Mouse (Mus musculus): ENCODE measurements around the gene Atxn7. TPM values are rescaled to one million over a fixed set of nuclear protein-coding genes. Genes with fewer than 3 reads are reported as not detected.
A peak's percentile ranks its signal among the peaks of the same experiment; 100 is the strongest.

The Atxn7 gene
- polyA plus RNA-seq, 1 experiment from 2014 or later: 4.0 TPM

DNA sequence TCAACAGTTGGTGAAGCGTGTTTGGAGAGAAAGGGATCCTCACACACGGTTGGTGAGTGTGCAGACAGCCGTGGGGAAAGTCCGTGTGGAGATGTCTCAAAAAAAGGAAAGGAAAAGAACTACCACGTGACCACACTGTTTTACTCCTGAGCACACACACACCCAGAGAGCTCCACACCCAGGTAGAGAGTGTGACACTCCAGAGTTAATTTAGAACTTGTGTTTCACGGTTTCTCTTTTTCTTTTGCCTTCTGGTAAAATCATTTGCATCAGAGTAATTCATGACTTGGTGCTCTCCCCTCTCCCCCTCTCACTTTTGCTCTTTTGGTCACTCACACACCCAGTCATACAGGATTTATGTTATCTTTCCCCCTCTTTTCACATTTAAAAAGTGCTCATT lies 105.0 kb downstream of the Atxn7 start:
- no peaks in the 10 kb centered on the region for H3K36me3 ChIP-seq (ENCODE audit: control insufficient read depth, insufficient read depth, low read length)
- H3K4me1 ChIP-seq (replicated peaks; ENCODE audit: control insufficient read depth, insufficient read depth, low read length): peaks cover 32% of the 10 kb centered on the region
- H3K4me3 ChIP-seq (ENCODE audit: low read length): no peak overlapping the region
- ATAC-seq (ENCODE audit: low read depth): no peak
- no peak overlapping the region for H3K9ac ChIP-seq (ENCODE audit: low read length)
- H3K4me2 ChIP-seq (ENCODE audit: low read depth, low read length): no peak overlapping the region
- no peaks in the 10 kb centered on the region for H3K27me3 ChIP-seq (ENCODE audit: control insufficient read depth, insufficient read depth, low read depth, low read length)
- no peaks in the 10 kb centered on the region for H3K9me3 ChIP-seq (ENCODE audit: control insufficient read depth, low read length)
- peak overlapping the region; percentile 15; the same call in 1 of the 2 replicates for H3K27ac ChIP-seq (ENCODE audit: low read length)
- WGBS: 69% methylated on average over 6 of the region's 6 CpGs

DNA sequence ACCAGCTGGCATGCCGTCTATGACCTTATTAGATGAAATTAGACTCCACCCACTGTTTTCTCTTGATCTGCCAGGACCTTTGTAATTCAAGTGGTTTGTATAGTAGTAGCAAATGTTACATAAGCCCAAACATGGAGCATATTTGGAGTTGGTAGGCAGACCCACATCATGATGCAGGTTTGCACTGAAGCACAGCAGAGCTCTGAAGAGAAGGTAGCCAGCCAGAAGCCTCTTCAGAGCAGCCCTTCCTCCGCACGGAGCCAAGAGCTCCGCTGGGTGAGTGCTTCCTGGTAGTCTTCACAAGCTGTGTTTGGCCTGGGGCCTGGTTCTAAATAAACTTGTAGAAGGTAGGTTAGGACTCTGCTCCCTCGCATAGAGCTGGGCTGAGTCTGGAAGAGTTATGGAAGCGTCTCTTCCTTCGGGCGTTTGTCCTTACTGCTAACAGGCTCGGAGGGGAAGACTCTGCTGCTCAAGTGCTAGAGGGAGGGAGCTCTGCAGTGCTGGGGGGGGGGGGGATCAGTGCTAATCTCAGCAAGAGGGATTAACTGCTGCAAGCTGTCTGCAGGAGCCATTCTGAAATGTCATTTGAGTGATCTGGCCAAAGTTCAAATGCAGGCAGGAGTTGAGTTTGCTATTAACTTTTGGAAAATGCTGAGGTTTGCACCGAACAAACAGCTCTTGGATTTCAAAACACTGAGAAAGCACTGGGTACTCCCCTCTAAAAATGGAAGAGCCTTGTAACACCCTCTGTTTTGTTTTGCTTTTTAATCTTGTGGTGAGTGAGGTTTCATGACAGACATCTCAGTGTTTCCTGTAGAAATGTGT lies 106.6 kb downstream of the Atxn7 start:
- Histone ChIP-seq H3K27me3 (ENCODE audit: control insufficient read depth, insufficient read depth, low read depth, low read length) (no peaks in the 10 kb centered on the region), H3K36me3 (ENCODE audit: control insufficient read depth, insufficient read depth, low read length) (no peaks in the 10 kb centered on the region), H3K9me3 (ENCODE audit: control insufficient read depth, low read length) (no peaks in the 10 kb centered on the region), H3K27ac (ENCODE audit: low read length) (peak overlapping the region; percentile 85), H3K9ac (ENCODE audit: low read length) (peak overlapping the region; percentile 21), H3K4me3 (ENCODE audit: low read length) (peak overlapping the region; percentile 26), H3K4me2 (ENCODE audit: low read depth, low read length) (peak overlapping the region; percentile 32), H3K4me1 (replicated peaks; ENCODE audit: control insufficient read depth, insufficient read depth, low read length) (peaks cover 36% of the 10 kb centered on the region)
- WGBS: 17% methylated on average over 10 of the region's 10 CpGs
- ATAC-seq (ENCODE audit: low read depth): peak; percentile 55

DNA sequence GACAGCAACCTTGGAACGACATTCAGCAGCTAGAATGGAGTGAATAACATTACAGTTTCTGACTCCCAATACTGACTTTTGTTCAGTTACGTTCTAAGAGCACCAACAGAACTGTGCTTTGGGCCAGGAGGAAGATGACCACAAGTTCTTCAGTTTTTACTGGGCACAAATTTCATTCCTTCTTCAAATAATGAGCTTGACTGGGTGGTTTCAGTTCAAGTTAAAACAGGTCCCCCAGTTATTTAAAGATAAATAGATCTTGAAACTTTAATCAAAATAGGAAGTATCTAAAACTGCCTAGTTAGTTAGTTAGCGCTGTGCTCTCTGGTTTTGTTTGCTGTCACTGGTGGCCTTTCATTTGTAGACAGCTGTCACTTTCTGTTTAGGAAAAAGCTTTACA lies 107.3 kb downstream of the Atxn7 start:
- Histone ChIP-seq H3K9ac (ENCODE audit: low read length) (no peak overlapping the region), H3K9me3 (ENCODE audit: control insufficient read depth, low read length) (no peaks in the 10 kb centered on the region), H3K4me2 (ENCODE audit: low read depth, low read length) (no peak overlapping the region)

DNA sequence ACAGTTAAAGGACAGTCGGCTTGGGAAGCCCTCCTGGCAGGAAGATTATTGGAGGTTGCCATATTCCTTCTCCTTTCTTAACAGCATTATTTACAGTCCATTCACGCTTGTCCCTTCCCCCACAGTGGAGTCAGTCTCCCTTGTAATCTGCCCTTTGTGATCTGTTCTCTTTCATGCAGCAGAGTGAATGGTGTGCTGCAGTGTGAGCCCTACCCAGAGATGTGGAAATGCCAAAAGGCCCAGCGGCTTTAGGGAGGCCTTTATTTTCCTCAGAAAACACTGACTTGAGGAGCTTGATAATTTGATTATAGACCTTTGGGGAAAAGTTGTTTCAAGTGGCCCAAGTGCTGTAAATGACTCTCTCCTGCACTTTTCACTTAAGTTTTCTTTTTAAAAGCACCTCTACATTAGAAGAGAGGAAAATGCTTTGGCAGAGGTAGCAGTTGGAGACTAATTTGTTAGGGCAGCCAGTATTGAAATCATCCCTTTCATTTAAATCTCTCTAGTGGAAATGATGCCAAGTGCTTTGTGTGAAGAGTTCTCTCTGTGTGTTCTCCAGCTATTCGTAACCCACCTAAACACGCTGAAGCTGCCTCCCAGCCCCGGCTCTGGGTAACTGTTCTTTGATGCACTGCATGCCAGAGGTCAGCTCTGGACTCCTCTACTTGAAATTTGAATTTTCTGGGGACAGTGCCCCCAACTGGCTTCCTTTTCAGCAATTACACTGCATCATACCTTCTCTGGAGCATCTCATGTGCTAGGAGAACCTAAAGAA lies 109.5 kb downstream of the Atxn7 start:
- no peak overlapping the region for H3K9ac ChIP-seq (ENCODE audit: low read length)
- WGBS: 38% methylated on average over 6 of the region's 6 CpGs
- peaks cover 21% of the 10 kb centered on the region for H3K4me1 ChIP-seq (replicated peaks; ENCODE audit: control insufficient read depth, insufficient read depth, low read length)
- no peak overlapping the region for H3K4me2 ChIP-seq (ENCODE audit: low read depth, low read length)
- H3K9me3 ChIP-seq (ENCODE audit: control insufficient read depth, low read length): no peaks in the 10 kb centered on the region
- no peaks in the 10 kb centered on the region; the same call in 1 of the 2 replicates for H3K36me3 ChIP-seq (ENCODE audit: control insufficient read depth, insufficient read depth, low read length)
- H3K4me3 ChIP-seq (ENCODE audit: low read length): no peak overlapping the region
- no peak for ATAC-seq (ENCODE audit: low read depth)
- H3K27ac ChIP-seq (ENCODE audit: low read length): no peak overlapping the region; the same call in 1 of the 2 replicates
- H3K27me3 ChIP-seq (ENCODE audit: control insufficient read depth, insufficient read depth, low read depth, low read length): no peaks in the 10 kb centered on the region

More for the DNA sequence above, 107.3 kb downstream of the Atxn7 start:
- 38% methylated on average over 3 of the region's 3 CpGs for WGBS
- Histone ChIP-seq H3K27ac (ENCODE audit: low read length) (peak overlapping the region; percentile 85), H3K4me3 (ENCODE audit: low read length) (no peak overlapping the region), H3K4me1 (replicated peaks; ENCODE audit: control insufficient read depth, insufficient read depth, low read length) (peaks cover 34% of the 10 kb centered on the region), H3K36me3 (ENCODE audit: control insufficient read depth, insufficient read depth, low read length) (no peaks in the 10 kb centered on the region), H3K27me3 (ENCODE audit: control insufficient read depth, insufficient read depth, low read depth, low read length) (no peaks in the 10 kb centered on the region)
- no peak for ATAC-seq (ENCODE audit: low read depth)

DNA sequence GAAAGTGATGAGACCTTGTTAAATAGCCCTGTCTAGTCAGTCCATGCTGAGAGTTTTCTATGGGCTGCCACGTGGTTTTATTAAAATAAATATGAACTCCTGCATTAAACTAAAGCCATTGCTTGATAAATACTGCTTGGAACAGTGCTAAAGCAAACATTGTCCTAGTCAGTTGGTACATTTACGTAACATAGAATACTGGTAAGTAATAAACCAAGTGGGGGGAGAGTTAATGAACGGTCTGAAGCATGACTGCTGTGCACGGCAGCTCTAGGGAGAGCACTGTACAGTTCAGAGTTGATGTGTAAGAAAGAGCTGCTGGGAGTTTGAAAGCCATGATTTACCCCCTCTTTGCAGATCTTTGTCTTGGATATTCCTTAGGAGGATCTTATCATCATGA lies 110.2 kb downstream of the Atxn7 start:
- no peaks in the 10 kb centered on the region for H3K9me3 ChIP-seq (ENCODE audit: control insufficient read depth, low read length)
- no peak overlapping the region for H3K27ac ChIP-seq (ENCODE audit: low read length)
- H3K4me1 ChIP-seq (replicated peaks; ENCODE audit: control insufficient read depth, insufficient read depth, low read length): peaks cover 21% of the 10 kb centered on the region
- no peak overlapping the region for H3K4me2 ChIP-seq (ENCODE audit: low read depth, low read length)
- ATAC-seq (ENCODE audit: low read depth): 0 out of 2 replicates have a peak, but pooled peaks have one; percentile 26
- H3K4me3 ChIP-seq (ENCODE audit: low read length): no peak overlapping the region
- no peaks in the 10 kb centered on the region; the same call in 1 of the 2 replicates for H3K36me3 ChIP-seq (ENCODE audit: control insufficient read depth, insufficient read depth, low read length)
- H3K9ac ChIP-seq (ENCODE audit: low read length): no peak overlapping the region
- 40% methylated on average over 4 of the region's 4 CpGs for WGBS
- no peaks in the 10 kb centered on the region for H3K27me3 ChIP-seq (ENCODE audit: control insufficient read depth, insufficient read depth, low read depth, low read length)

DNA sequence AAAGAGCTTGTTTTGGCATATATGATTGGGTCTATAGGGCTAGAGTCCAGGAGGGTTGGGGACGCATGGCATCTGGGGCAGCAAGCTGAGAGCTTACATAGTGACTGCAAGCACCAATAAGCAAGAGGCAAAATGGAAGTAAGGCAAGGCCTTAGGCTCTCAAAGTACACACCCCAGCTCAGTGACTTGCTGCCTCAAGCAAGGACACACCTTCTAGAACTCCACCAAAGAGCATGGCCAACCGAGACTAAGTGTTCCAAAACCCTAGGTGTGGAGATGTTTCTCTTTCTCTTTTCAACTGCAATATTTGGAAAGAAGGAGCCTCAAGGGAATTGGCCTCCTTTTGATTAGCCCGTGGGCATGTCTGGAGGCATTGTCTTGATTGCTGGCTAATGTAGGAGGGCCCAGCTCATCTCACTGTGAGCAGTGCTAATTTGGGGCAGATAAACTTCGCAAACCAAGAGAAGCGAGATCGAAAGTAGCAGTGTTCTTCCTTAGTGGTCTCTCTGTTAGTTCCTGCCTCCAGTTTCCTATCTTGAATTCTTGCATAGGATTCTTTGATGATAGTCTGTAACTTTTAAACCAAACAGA lies 119.5 kb downstream of the Atxn7 start:
- H3K27ac ChIP-seq (ENCODE audit: low read length): no peak overlapping the region
- no peak overlapping the region for H3K9ac ChIP-seq (ENCODE audit: low read length)
- no peaks in the 10 kb centered on the region for H3K36me3 ChIP-seq (ENCODE audit: control insufficient read depth, insufficient read depth, low read length)
- no peak overlapping the region for H3K4me2 ChIP-seq (ENCODE audit: low read depth, low read length)
- 92% methylated on average over 6 of the region's 6 CpGs for WGBS
- H3K27me3 ChIP-seq (ENCODE audit: control insufficient read depth, insufficient read depth, low read depth, low read length): no peaks in the 10 kb centered on the region
- H3K4me3 ChIP-seq (ENCODE audit: low read length): no peak overlapping the region
- no peaks in the 10 kb centered on the region for H3K9me3 ChIP-seq (ENCODE audit: control insufficient read depth, low read length)
- no peaks in the 10 kb centered on the region for H3K4me1 ChIP-seq (replicated peaks; ENCODE audit: control insufficient read depth, insufficient read depth, low read length)
- ATAC-seq (ENCODE audit: low read depth): no peak

DNA sequence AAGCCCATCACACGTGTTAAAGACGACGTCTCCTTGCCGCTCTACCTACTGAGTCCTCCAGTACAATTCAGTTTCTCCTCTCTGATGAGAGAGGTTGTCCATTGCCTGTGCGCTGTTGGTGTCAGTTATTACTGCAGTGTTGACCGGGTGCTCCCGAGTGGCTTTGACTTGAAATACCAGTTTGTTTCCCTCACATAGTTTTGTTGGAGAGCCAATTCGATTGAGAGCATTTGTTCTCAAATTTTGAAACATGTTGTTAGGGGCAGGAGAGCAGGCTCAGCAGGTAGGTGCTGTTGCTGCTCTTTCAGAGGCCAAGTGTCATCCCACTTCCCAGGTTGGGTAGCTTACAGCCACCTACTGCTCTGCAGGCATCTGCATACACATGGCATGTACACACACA lies 122.6 kb downstream of the Atxn7 start:
- Histone ChIP-seq H3K36me3 (ENCODE audit: control insufficient read depth, insufficient read depth, low read length) (no peaks in the 10 kb centered on the region), H3K9me3 (ENCODE audit: control insufficient read depth, low read length) (no peaks in the 10 kb centered on the region), H3K27ac (ENCODE audit: low read length) (no peak overlapping the region), H3K4me2 (ENCODE audit: low read depth, low read length) (no peak overlapping the region), H3K4me1 (replicated peaks; ENCODE audit: control insufficient read depth, insufficient read depth, low read length) (no peaks in the 10 kb centered on the region), H3K4me3 (ENCODE audit: low read length) (no peak overlapping the region), H3K27me3 (ENCODE audit: control insufficient read depth, insufficient read depth, low read depth, low read length) (no peaks in the 10 kb centered on the region), H3K9ac (ENCODE audit: low read length) (no peak overlapping the region)
- 79% methylated on average over 8 of the region's 8 CpGs for WGBS
- no peak for ATAC-seq (ENCODE audit: low read depth)

DNA sequence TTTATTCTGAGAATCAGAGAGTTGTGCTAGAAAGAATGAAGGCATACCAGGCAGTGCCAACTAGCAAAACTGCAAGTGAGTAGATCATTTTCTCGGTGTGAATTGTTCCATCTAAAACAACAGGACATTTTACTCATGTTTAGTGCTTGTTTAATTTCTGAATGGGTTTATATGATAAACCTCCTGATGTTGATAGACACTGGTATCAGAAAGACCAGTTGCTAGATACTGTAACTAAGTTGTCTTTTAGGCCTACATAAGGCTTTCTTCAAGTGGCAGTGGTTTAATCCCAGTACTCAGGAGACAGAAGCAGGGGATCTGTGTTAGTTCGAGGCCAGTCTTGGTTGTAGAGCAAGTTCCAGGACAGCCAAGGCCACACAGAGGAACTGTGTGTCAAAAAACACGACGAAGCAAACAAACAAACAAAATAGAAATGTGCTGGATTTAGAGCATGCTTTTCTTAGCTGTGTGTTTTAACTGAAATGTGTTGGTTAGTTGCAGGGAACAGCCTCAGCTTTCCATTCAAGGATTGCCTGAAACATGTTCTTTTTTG lies 125.5 kb downstream of the Atxn7 start:
- H3K9me3 ChIP-seq (ENCODE audit: control insufficient read depth, low read length): no peaks in the 10 kb centered on the region
- no peak for ATAC-seq (ENCODE audit: low read depth)
- H3K27me3 ChIP-seq (ENCODE audit: control insufficient read depth, insufficient read depth, low read depth, low read length): no peaks in the 10 kb centered on the region

DNA sequence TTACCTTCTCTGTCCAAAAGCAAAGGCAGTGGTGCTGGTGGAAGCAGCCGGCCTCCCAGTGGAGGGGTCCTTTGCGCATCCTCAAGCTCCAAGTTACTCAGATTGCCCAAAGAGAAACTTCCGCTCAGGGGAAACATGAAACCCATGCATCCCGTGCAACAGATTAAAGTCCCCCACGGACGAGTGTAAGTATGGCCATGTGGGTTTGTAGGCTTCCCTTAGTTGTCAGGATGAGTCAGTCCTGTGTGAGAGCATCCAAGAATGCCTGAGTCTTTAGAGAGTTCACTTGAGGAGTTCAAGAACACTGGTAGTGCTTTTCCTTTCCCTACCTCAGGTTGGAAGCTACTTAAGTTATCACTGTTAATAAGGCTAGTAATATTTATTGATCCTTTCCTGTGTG lies 126.1 kb downstream of the Atxn7 start:
- ATAC-seq (ENCODE audit: low read depth): no peak
- Histone ChIP-seq H3K4me1 (replicated peaks; ENCODE audit: control insufficient read depth, insufficient read depth, low read length) (no peaks in the 10 kb centered on the region), H3K36me3 (ENCODE audit: control insufficient read depth, insufficient read depth, low read length) (peaks cover 4% of the 10 kb centered on the region; the same call in 1 of the 2 replicates), H3K9me3 (ENCODE audit: control insufficient read depth, low read length) (no peaks in the 10 kb centered on the region), H3K4me2 (ENCODE audit: low read depth, low read length) (no peak overlapping the region), H3K4me3 (ENCODE audit: low read length) (no peak overlapping the region), H3K27me3 (ENCODE audit: control insufficient read depth, insufficient read depth, low read depth, low read length) (no peaks in the 10 kb centered on the region), H3K27ac (ENCODE audit: low read length) (no peak overlapping the region), H3K9ac (ENCODE audit: low read length) (no peak overlapping the region)
- 77% methylated on average over 6 of the region's 6 CpGs for WGBS

More for the DNA sequence above, 125.5 kb downstream of the Atxn7 start:
- Histone ChIP-seq H3K36me3 (ENCODE audit: control insufficient read depth, insufficient read depth, low read length) (peaks cover 4% of the 10 kb centered on the region; the same call in 1 of the 2 replicates), H3K4me2 (ENCODE audit: low read depth, low read length) (no peak overlapping the region), H3K9ac (ENCODE audit: low read length) (no peak overlapping the region), H3K4me1 (replicated peaks; ENCODE audit: control insufficient read depth, insufficient read depth, low read length) (no peaks in the 10 kb centered on the region), H3K4me3 (ENCODE audit: low read length) (no peak overlapping the region), H3K27ac (ENCODE audit: low read length) (no peak overlapping the region)
- 85% methylated on average over 4 of the region's 4 CpGs for WGBS

Data from lung, embryonic 16.5 days (tissue).